Mouse (Mus musculus) MEL (cell line): Measurements from ENCODE around the gene Cwf19l1. TPM values are rescaled to one million over a fixed set of nuclear protein-coding genes. Genes with fewer than 3 reads are reported as not detected.

Experiments used
- DNase-seq: peaks from one replicate; pipeline ENCODE4 v3.0.0; 2011; ENCODE audit warnings: low read depth, low spot score
- H3K27ac ChIP-seq: 2 replicates; pipeline ENCODE4 v1.5.1; 2012; ENCODE audit warnings: low read depth, mild to moderate bottlenecking, control low read depth, low read length, moderate library complexity; ENCODE audit not compliant: control insufficient read depth
- H3K27me3 ChIP-seq, 2 experiments: fragments of 150-350 bp in 1 of 2; sonication (generic) in 1 of 2; 2 replicates each; pipeline ENCODE4 v1.6.1; 2012; ENCODE audit warnings: low read length in 2 of 2, mild to moderate bottlenecking in 2 of 2, improper control_type of control experiment in 1 of 2, moderate library complexity in 1 of 2; ENCODE audit not compliant: insufficient read depth in 2 of 2, control insufficient read depth in 1 of 2
- H3K36me3 ChIP-seq, 2 experiments: 2 replicates each; pipeline ENCODE4 v1.6.1; 2012 to 2014; ENCODE audit warnings: low read length in 2 of 2, improper control_type of control experiment in 1 of 2, inconsistent platforms in 1 of 2, mild to moderate bottlenecking in 1 of 2; ENCODE audit not compliant: insufficient read depth in 2 of 2, control insufficient read depth in 1 of 2
- H3K4me1 ChIP-seq, 2 experiments: fragments of 150-350 bp in 1 of 2; sonication (generic) in 1 of 2; 2 replicates each; pipeline ENCODE4 v1.6.1; 2012; ENCODE audit warnings: low read length in 2 of 2, improper control_type of control experiment in 1 of 2, mild to moderate bottlenecking in 1 of 2; ENCODE audit not compliant: insufficient read depth in 2 of 2, control insufficient read depth in 1 of 2
- H3K4me3 ChIP-seq, 2 experiments: fragments of 150-350 bp in 1 of 2; sonication (generic) in 1 of 2; 2 replicates each; pipeline ENCODE4 v1.5.1; 2012; ENCODE audit warnings: low read depth in 2 of 2, low read length in 2 of 2, mild to moderate bottlenecking in 2 of 2, moderate library complexity in 2 of 2, control low read depth in 1 of 2, improper control_type of control experiment in 1 of 2; ENCODE audit not compliant: control insufficient read depth in 1 of 2, insufficient read depth in 1 of 2
- H3K79me2 ChIP-seq: 2 replicates; pipeline ENCODE4 v1.6.1; 2012; ENCODE audit warnings: mild to moderate bottlenecking, low read length, moderate library complexity; ENCODE audit not compliant: control insufficient read depth, poor library complexity, insufficient read depth
- H3K9ac ChIP-seq: 2 replicates; pipeline ENCODE4 v1.6.1; 2012; ENCODE audit warnings: low read depth, mild to moderate bottlenecking, control low read depth, low read length, moderate library complexity; ENCODE audit not compliant: control insufficient read depth, poor library complexity, severe bottlenecking
- H3K9me3 ChIP-seq: fragments of 150-350 bp; sonication (generic); replicated peaks from 2 replicates; pipeline ENCODE4 v1.6.1; 2012; ENCODE audit warnings: mild to moderate bottlenecking, low read length, improper control_type of control experiment, moderate library complexity; ENCODE audit not compliant: insufficient read depth
- CHD2 ChIP-seq: IDR thresholded peaks from 2 replicates; pipeline ENCODE4 v1.6.1; 2011; ENCODE audit warnings: low read length, improper control_type of control experiment
- CTCF ChIP-seq, 3 experiments: IDR thresholded peaks in 2 of 3; conservative IDR thresholded peaks in 1 of 3; 2 replicates each; pipeline ENCODE4 v1.5.1; 2011 to 2012; ENCODE audit warnings: low read length in 3 of 3, low read depth in 2 of 3, mild to moderate bottlenecking in 2 of 3, improper control_type of control experiment in 1 of 3, inconsistent platforms in 1 of 3, mixed read lengths in 1 of 3, moderate library complexity in 1 of 3; ENCODE audit not compliant: control insufficient read depth in 1 of 3, insufficient read depth in 1 of 3, poor library complexity in 1 of 3, severe bottlenecking in 1 of 3
- EP300 ChIP-seq, 2 experiments: IDR thresholded peaks; 2 replicates each; pipeline ENCODE4 v1.6.1; 2011; ENCODE audit warnings: improper control_type of control experiment in 2 of 2, low read length in 2 of 2, low read depth in 1 of 2, mild to moderate bottlenecking in 1 of 2
- ETS1 ChIP-seq: IDR thresholded peaks from 2 replicates; pipeline ENCODE4 v1.6.1; 2012; ENCODE audit warnings: low read depth, mild to moderate bottlenecking, inconsistent platforms, low read length, improper control_type of control experiment, moderate library complexity
- GABPA ChIP-seq: IDR thresholded peaks from 2 replicates; pipeline ENCODE4 v1.6.1; 2012; ENCODE audit warnings: low read depth, mild to moderate bottlenecking, inconsistent platforms, low read length, improper control_type of control experiment, moderate library complexity
- GATA1 ChIP-seq: IDR thresholded peaks from 2 replicates; pipeline ENCODE4 v1.6.1; 2011; ENCODE audit warnings: low read depth, low read length, improper control_type of control experiment
- JUND ChIP-seq: IDR thresholded peaks from 2 replicates; pipeline ENCODE4 v1.6.1; 2011; ENCODE audit warnings: low read depth, mild to moderate bottlenecking, improper control_type of control experiment, low read length
- MAFK ChIP-seq: IDR thresholded peaks from 2 replicates; pipeline ENCODE4 v1.6.1; 2011; ENCODE audit warnings: low read depth, mild to moderate bottlenecking, low read length, improper control_type of control experiment, borderline replicate concordance
- MAX ChIP-seq: IDR thresholded peaks from 2 replicates; pipeline ENCODE4 v1.6.1; 2011; ENCODE audit warnings: low read length, improper control_type of control experiment
- MYB ChIP-seq: IDR thresholded peaks from 2 replicates; pipeline ENCODE4 v1.6.1; 2011; ENCODE audit warnings: mild to moderate bottlenecking, low read depth, low read length, improper control_type of control experiment
- MYC ChIP-seq: IDR thresholded peaks from 2 replicates; pipeline ENCODE4 v1.6.1; 2011; ENCODE audit warnings: low read depth, mild to moderate bottlenecking, low read length, improper control_type of control experiment, moderate library complexity
- NELFE ChIP-seq: IDR thresholded peaks from 2 replicates; pipeline ENCODE4 v1.6.1; 2011; ENCODE audit warnings: low read depth, low read length, improper control_type of control experiment
- POLR2A ChIP-seq, 2 experiments: IDR thresholded peaks; 2 replicates each; pipeline ENCODE4 v1.6.1; 2011 to 2012; ENCODE audit warnings: low read length in 2 of 2, mild to moderate bottlenecking in 2 of 2, control low read depth in 1 of 2, improper control_type of control experiment in 1 of 2, low read depth in 1 of 2, moderate library complexity in 1 of 2; ENCODE audit not compliant: control insufficient read depth in 1 of 2, insufficient read depth in 1 of 2, poor library complexity in 1 of 2
- POLR2AphosphoS5 ChIP-seq: IDR thresholded peaks from 2 replicates; pipeline ENCODE4 v1.6.1; 2012; ENCODE audit warnings: low read depth, borderline replicate concordance, mild to moderate bottlenecking, inconsistent platforms, low read length, moderate library complexity, mixed read lengths
- SIN3A ChIP-seq: IDR thresholded peaks from 2 replicates; pipeline ENCODE4 v1.6.1; 2012; ENCODE audit warnings: low read length, improper control_type of control experiment, inconsistent platforms
- SMC3 ChIP-seq: IDR thresholded peaks from 2 replicates; pipeline ENCODE4 v1.6.1; 2011; ENCODE audit warnings: low read depth, low read length, improper control_type of control experiment
- ZC3H11A ChIP-seq: IDR thresholded peaks from 2 replicates; pipeline ENCODE4 v1.6.1; 2012; ENCODE audit warnings: low read depth, mild to moderate bottlenecking, inconsistent platforms, low read length, improper control_type of control experiment
- ZNF384 ChIP-seq: IDR thresholded peaks from 2 replicates; pipeline ENCODE4 v1.6.1; 2012; ENCODE audit warnings: low read depth, mild to moderate bottlenecking, inconsistent platforms, low read length, improper control_type of control experiment
- polyA plus RNA-seq, 2 experiments: library from polyadenylated mRNA; stranded (reverse) in 1 of 2; unstranded in 1 of 2; fragments of >175 nt in 1 of 2; fragments of >200 nt in 1 of 2; gene quantifications; 2 replicates each; pipeline versions ENCODE4 v1.2.1 to v1.2.4; 2012; ENCODE audit warnings: low replicate concordance in 2 of 2, low read depth in 1 of 2; ENCODE audit not compliant: insufficient read length in 2 of 2, insufficient read depth in 1 of 2, missing spikeins in 1 of 2
- total RNA-seq: library from RNA; depleted of rRNA; stranded (reverse); fragments of 300-350 nt; gene quantifications from 2 replicates; pipeline ENCODE4 v1.2.3, GENCODE M21; 2012

Gene Cwf19l1
- total and polyA plus RNA-seq, 3 experiments = 28.2 to 68.6 TPM; not detected in 1

GRCm38 (mm10) chr19:44106831-44107660 lies 28.6 kb downstream of the Cwf19l1 start, which contains the start of gene Chuk (continued):
- TF ChIP-seq CHD2 (peak; percentile 97), GABPA (no peak), ZC3H11A (no peak), JUND (no peak), MYB (no peak), CTCF (IDR thresholded peaks at IDR 0.05 in 2 of 3, conservative IDR thresholded peaks at IDR 0.05 in 1 of 3; ENCODE audit: control insufficient read depth in 1 of 3, insufficient read depth in 1 of 3, low read depth in 2 of 3, low read length in 3 of 3, poor library complexity in 1 of 3, severe bottlenecking in 1 of 3) (no peak), SIN3A (peak; percentile 90), ZNF384 (no peak), MYC (peak; percentile 72; the same call in 1 of the 2 replicates), NELFE (peak; percentile 95), MAX (peak; percentile 81), POLR2AphosphoS5 (no peak; the same call in 1 of the 2 replicates), POLR2A (IDR thresholded peaks at IDR 0.05; ENCODE audit: control insufficient read depth in 1 of 2, insufficient read depth in 1 of 2, low read depth in 1 of 2, low read length in 2 of 2, poor library complexity in 1 of 2) (peak; percentile 97 to 98)

GRCm38 (mm10) chr19:44104393-44104792 lies 31.3 kb downstream of the Cwf19l1 start:
- Histone ChIP-seq H3K9me3 (no peaks in the 10 kb centered on the region), H3K4me3 (0 out of 4 replicates have a peak overlapping the region, but pooled peaks of 1 of the 2 experiments have one; percentile 12), H3K27me3 (no peaks in the 10 kb centered on the region), H3K4me1 (peaks cover 14 to 17% of the 10 kb centered on the region in 2 experiments), H3K79me2 (peaks cover 32% of the 10 kb centered on the region), H3K27ac (no peak overlapping the region), H3K9ac (no peak overlapping the region), H3K36me3 (peaks cover 26 to 32% of the 10 kb centered on the region in 2 experiments)
- TF ChIP-seq ETS1 = no peak
- TF ChIP-seq GATA1 = no peak
- no peak for TF ChIP-seq CTCF (IDR thresholded peaks at IDR 0.05 in 2 of 3, conservative IDR thresholded peaks at IDR 0.05 in 1 of 3; ENCODE audit: control insufficient read depth in 1 of 3, insufficient read depth in 1 of 3, low read depth in 2 of 3, low read length in 3 of 3, poor library complexity in 1 of 3, severe bottlenecking in 1 of 3)
- no peak for TF ChIP-seq MAFK
- peak in 1 of 2 experiments; percentile 7; a peak in 2 of 4 replicates for TF ChIP-seq EP300 (IDR thresholded peaks at IDR 0.05; ENCODE audit: low read depth in 1 of 2, low read length in 2 of 2)
- TF ChIP-seq MAX = no peak
- TF ChIP-seq SMC3 = no peak
- no peak for TF ChIP-seq MYB
- DNase-seq = peak; percentile 63
